In the genomic region with DNA sequence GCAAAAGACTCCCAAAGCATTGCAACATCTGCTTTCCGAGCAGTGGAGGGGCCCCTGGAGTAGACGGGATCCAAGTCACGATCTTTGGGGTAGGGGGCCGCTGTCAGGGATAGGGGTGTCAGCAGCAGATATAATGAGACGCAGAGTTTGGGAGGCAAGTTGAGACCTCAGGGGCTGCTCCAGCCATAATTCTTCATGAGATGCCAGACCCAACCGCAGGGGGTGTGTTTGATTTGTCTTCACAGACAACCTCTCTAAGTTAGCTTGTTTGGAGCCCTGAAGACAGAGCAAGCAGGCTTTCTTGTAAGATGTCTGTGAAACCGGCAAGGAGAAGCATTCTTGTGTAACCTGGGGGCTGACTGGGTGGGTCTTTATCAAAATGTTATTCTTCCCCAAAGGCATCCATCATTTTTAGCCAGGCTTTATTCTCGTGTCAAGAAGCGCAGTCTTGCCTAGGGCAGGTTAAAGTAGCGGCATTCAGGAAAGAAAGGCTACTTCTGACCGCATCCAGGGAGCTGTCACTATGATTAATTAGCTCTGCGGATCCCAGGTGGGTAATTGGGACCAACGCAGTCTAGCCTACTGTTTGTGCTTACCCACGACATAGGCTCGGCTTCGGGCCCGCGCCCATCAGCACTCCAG, we compare ENCODE assay signal across 16 mouse cellular contexts.
DNase-seq lines count a peak whose midpoint lies in the region; ATAC-seq and TF ChIP-seq lines count a peak whose summit lies in the region.
"Had no signal": no experiment of that assay in that cellular context is flagged by ENCODE, and none has a peak within 500 bp of the region (broad histone marks: within the 10 kb centered on the region; RNA-seq: fewer than 3 reads in every experiment).

No protein-coding gene starts in this region.

- no peak for TF ChIP-seq CTCF in gastrocnemius, adult 2 months (IDR thresholded peaks at IDR 0.05)

- WGBS in heart, embryonic 10.5 days = 66% methylated on average over 18 of the region's 18 CpGs
- 67% methylated on average over 18 of the region's 18 CpGs for WGBS in embryonic facial prominence, embryonic 10.5 days
- WGBS in hindbrain, embryonic 15.5 days = 26% methylated on average over 18 of the region's 18 CpGs
- 11% methylated on average over 18 of the region's 18 CpGs for WGBS in neural tube, embryonic 13.5 days

- intact Hi-C loops in gastrocnemius, adult 2 months (cut with DNase I) = no loop called here
- intact Hi-C loops in left cerebral cortex, postnatal 10 days (cut with DNase I) = no loop called here

- H3K36me3 ChIP-seq in heart, embryonic 10.5 days = no peaks in the 10 kb centered on the region
- H3K36me3 ChIP-seq in embryonic facial prominence, embryonic 10.5 days (replicated peaks) = no peaks in the 10 kb centered on the region
- H3K36me3 ChIP-seq in hindbrain, embryonic 15.5 days = no peaks in the 10 kb centered on the region
- H3K36me3 ChIP-seq in neural tube, embryonic 13.5 days = no peaks in the 10 kb centered on the region
- H3K36me3 ChIP-seq: forebrain, embryonic 10.5 days; heart, embryonic 12.5 days; liver, embryonic 12.5 days; midbrain, embryonic 12.5 days; stomach, embryonic 15.5 days had no signal

- H3K4me2 ChIP-seq in hindbrain, embryonic 15.5 days = peak overlapping the region; percentile 18; the same call in 1 of the 2 replicates
- H3K4me2 ChIP-seq in neural tube, embryonic 13.5 days = peak overlapping the region; percentile 14
- H3K4me2 ChIP-seq: heart, embryonic 12.5 days; liver, embryonic 12.5 days; midbrain, embryonic 12.5 days; stomach, embryonic 15.5 days had no signal

- H3K4me3 ChIP-seq in heart, embryonic 10.5 days = no peak overlapping the region
- H3K4me3 ChIP-seq in embryonic facial prominence, embryonic 10.5 days = no peak overlapping the region
- H3K4me3 ChIP-seq in hindbrain, embryonic 15.5 days = no peak overlapping the region
- H3K4me3 ChIP-seq in neural tube, embryonic 13.5 days = no peak overlapping the region
- no peak overlapping the region for H3K4me3 ChIP-seq in gastrocnemius, adult 2 months
- H3K4me3 ChIP-seq: forebrain, embryonic 10.5 days; heart, embryonic 12.5 days; liver, embryonic 12.5 days; midbrain, embryonic 12.5 days; stomach, embryonic 15.5 days had no signal

- peak; percentile 91 for ATAC-seq in hindbrain, embryonic 15.5 days (ENCODE audit: low FRiP score, low read depth)
- ATAC-seq in neural tube, embryonic 13.5 days (ENCODE audit: low read depth) = peak; percentile 71
- ATAC-seq: liver, embryonic 12.5 days had no signal

- DNase-seq in heart, adult 11 months = peak; percentile 71
- DNase-seq in heart, embryonic 10.5 days (ENCODE audit: low spot score) = no peak
- peak; percentile 28 for DNase-seq in embryonic facial prominence, embryonic 10.5 days (ENCODE audit: low spot score)
- DNase-seq in gastrocnemius, adult 2 months = no peak
- DNase-seq in left cerebral cortex, postnatal 10 days (ENCODE audit: extremely low spot score in 1 of 2, low spot score in 2 of 2) = no peak
- DNase-seq in gastrocnemius, postnatal 25 days = no peak
- DNase-seq: cerebellum, adult 2 months; lung, postnatal 14 days; thymus, postnatal 4 days had no signal

- H3K27ac ChIP-seq in heart, embryonic 10.5 days = no peak overlapping the region
- 0 out of 2 replicates have a peak overlapping the region, but pooled peaks have one; percentile 15 for H3K27ac ChIP-seq in embryonic facial prominence, embryonic 10.5 days (replicated peaks)
- 0 out of 2 replicates have a peak overlapping the region, but pooled peaks have one; percentile 18 for H3K27ac ChIP-seq in hindbrain, embryonic 15.5 days (replicated peaks)
- H3K27ac ChIP-seq in neural tube, embryonic 13.5 days (replicated peaks) = no peak overlapping the region
- no peak overlapping the region for H3K27ac ChIP-seq in gastrocnemius, adult 2 months
- H3K27ac ChIP-seq: forebrain, embryonic 10.5 days; liver, embryonic 12.5 days; midbrain, embryonic 12.5 days; stomach, embryonic 15.5 days had no signal

- H3K27me3 ChIP-seq in heart, embryonic 10.5 days (ENCODE audit: insufficient read depth, poor library complexity, severe bottlenecking) = no peaks in the 10 kb centered on the region
- 0 out of 2 replicates have a peak, but pooled peaks cover 6% of the 10 kb centered on the region for H3K27me3 ChIP-seq in embryonic facial prominence, embryonic 10.5 days (replicated peaks; ENCODE audit: low read depth, poor library complexity, severe bottlenecking)
- no peaks in the 10 kb centered on the region for H3K27me3 ChIP-seq in hindbrain, embryonic 15.5 days
- no peaks in the 10 kb centered on the region for H3K27me3 ChIP-seq in neural tube, embryonic 13.5 days
- H3K27me3 ChIP-seq: heart, embryonic 12.5 days; liver, embryonic 12.5 days; midbrain, embryonic 12.5 days; stomach, embryonic 15.5 days had no signal

- no peaks in the 10 kb centered on the region for H3K9me3 ChIP-seq in heart, embryonic 10.5 days
- H3K9me3 ChIP-seq in embryonic facial prominence, embryonic 10.5 days = no peaks in the 10 kb centered on the region
- no peaks in the 10 kb centered on the region for H3K9me3 ChIP-seq in hindbrain, embryonic 15.5 days
- H3K9me3 ChIP-seq in neural tube, embryonic 13.5 days = no peaks in the 10 kb centered on the region
- H3K9me3 ChIP-seq: forebrain, embryonic 10.5 days; heart, embryonic 12.5 days; liver, embryonic 12.5 days; midbrain, embryonic 12.5 days; stomach, embryonic 15.5 days had no signal

- no peaks in the 10 kb centered on the region for H3K4me1 ChIP-seq in heart, embryonic 10.5 days
- H3K4me1 ChIP-seq in embryonic facial prominence, embryonic 10.5 days = peaks cover 19% of the 10 kb centered on the region
- peaks cover 9% of the 10 kb centered on the region for H3K4me1 ChIP-seq in hindbrain, embryonic 15.5 days (replicated peaks)
- peaks cover 10% of the 10 kb centered on the region for H3K4me1 ChIP-seq in neural tube, embryonic 13.5 days (replicated peaks)
- H3K4me1 ChIP-seq: heart, embryonic 12.5 days; liver, embryonic 12.5 days; midbrain, embryonic 12.5 days; stomach, embryonic 15.5 days had no signal

- no peak overlapping the region for H3K9ac ChIP-seq in hindbrain, embryonic 15.5 days
- no peak overlapping the region for H3K9ac ChIP-seq in neural tube, embryonic 13.5 days
- H3K9ac ChIP-seq: heart, embryonic 12.5 days; liver, embryonic 12.5 days; midbrain, embryonic 12.5 days; stomach, embryonic 15.5 days had no signal

Comparison
In these comparisons a context has a peak if more than half of its experiments do, and no peak if none do; other contexts are left out.
1. DNase-seq: peak in heart, adult 11 months (single experiment) and embryonic facial prominence, embryonic 10.5 days (single experiment); none in heart, embryonic 10.5 days (single experiment), gastrocnemius, adult 2 months (single experiment), left cerebral cortex, postnatal 10 days (0 of 2) and gastrocnemius, postnatal 25 days (single experiment).
2. H3K27ac ChIP-seq: peak in embryonic facial prominence, embryonic 10.5 days (single experiment) and hindbrain, embryonic 15.5 days (single experiment); none in heart, embryonic 10.5 days (single experiment), neural tube, embryonic 13.5 days (single experiment) and gastrocnemius, adult 2 months (single experiment).